9 mouse cellular contexts compared by ENCODE assay signal in the genomic region with DNA sequence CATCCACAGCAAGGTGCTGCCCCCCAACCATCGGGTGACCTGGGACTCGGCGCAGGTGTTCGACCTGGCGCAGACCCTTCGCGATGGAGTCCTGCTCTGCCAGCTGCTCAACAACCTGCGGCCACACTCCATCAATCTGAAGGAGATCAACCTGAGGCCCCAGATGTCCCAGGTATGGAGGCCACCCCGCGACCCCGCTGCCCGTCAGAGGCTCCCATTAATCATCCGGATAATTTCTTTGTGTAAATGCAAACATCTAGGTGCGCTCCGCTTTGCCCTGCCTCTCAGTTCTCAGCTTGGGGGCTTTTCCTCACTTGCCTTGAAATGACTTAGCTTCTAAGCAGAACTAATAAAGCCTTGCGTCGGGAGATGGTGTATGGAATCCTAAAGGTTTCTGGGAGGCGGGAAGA. TPM values are rescaled to one million over a fixed set of nuclear protein-coding genes. Genes with fewer than 3 reads are reported as not detected.
A peak's percentile ranks its signal among the peaks of the same experiment; 100 is the strongest.
DNase-seq lines count a peak whose midpoint lies in the region; ATAC-seq and TF ChIP-seq lines count a peak whose summit lies in the region.
"Had no signal": no experiment of that assay in that cellular context is flagged by ENCODE, and none has a peak within 500 bp of the region (broad histone marks: within the 10 kb centered on the region; RNA-seq: fewer than 3 reads in every experiment).

No protein-coding gene starts in this region.

- peak overlapping the region; percentile 80 for H3K27ac ChIP-seq in gastrocnemius, adult 2 months
- H3K27ac ChIP-seq in forebrain, embryonic 15.5 days (replicated peaks): peak overlapping the region; percentile 64; the same call in 1 of the 2 replicates
- peak overlapping the region; percentile 71 for H3K27ac ChIP-seq in liver, embryonic 15.5 days (replicated peaks)
- peak overlapping the region; percentile 72 for H3K27ac ChIP-seq in stomach, embryonic 16.5 days (ENCODE audit: low read length)

- peak overlapping the region; percentile 63 for H3K9ac ChIP-seq in forebrain, embryonic 15.5 days (replicated peaks)
- H3K9ac ChIP-seq in liver, embryonic 15.5 days: 0 out of 2 replicates have a peak overlapping the region, but pooled peaks have one; percentile 35
- H3K9ac ChIP-seq in stomach, embryonic 16.5 days (ENCODE audit: low read length): peak overlapping the region; percentile 75

- H3K4me1 ChIP-seq in forebrain, embryonic 15.5 days: peaks cover 19% of the 10 kb centered on the region
- H3K4me1 ChIP-seq in liver, embryonic 15.5 days (replicated peaks): peaks cover 13% of the 10 kb centered on the region
- peaks cover 10% of the 10 kb centered on the region for H3K4me1 ChIP-seq in stomach, embryonic 16.5 days (ENCODE audit: control insufficient read depth, insufficient read depth, low read length)

- H3K36me3 ChIP-seq in C2C12 (ENCODE audit: control insufficient read depth, insufficient read depth): no peaks in the 10 kb centered on the region
- no peaks in the 10 kb centered on the region for H3K36me3 ChIP-seq in forebrain, embryonic 15.5 days
- H3K36me3 ChIP-seq in liver, embryonic 15.5 days (replicated peaks): no peaks in the 10 kb centered on the region
- H3K36me3 ChIP-seq in stomach, embryonic 16.5 days (ENCODE audit: control insufficient read depth, insufficient read depth, low read length): no peaks in the 10 kb centered on the region

- peak overlapping the region; percentile 95 for H3ac ChIP-seq in C2C12 (ENCODE audit: control insufficient read depth, insufficient read length, low read depth)

- H3K79me2 ChIP-seq in C2C12 (ENCODE audit: control insufficient read depth, insufficient read depth): no peaks in the 10 kb centered on the region

- no peaks in the 10 kb centered on the region for H3K79me3 ChIP-seq in C2C12 (ENCODE audit: low read depth)

- H3K4me2 ChIP-seq in forebrain, embryonic 15.5 days (replicated peaks): peak overlapping the region; percentile 84
- peak overlapping the region; percentile 75 for H3K4me2 ChIP-seq in liver, embryonic 15.5 days
- peak overlapping the region; percentile 90 for H3K4me2 ChIP-seq in stomach, embryonic 16.5 days (ENCODE audit: low read depth, low read length)

- H3K9me3 ChIP-seq in forebrain, embryonic 15.5 days: no peaks in the 10 kb centered on the region
- H3K9me3 ChIP-seq in liver, embryonic 15.5 days (replicated peaks): no peaks in the 10 kb centered on the region
- H3K9me3 ChIP-seq in stomach, embryonic 16.5 days (replicated peaks; ENCODE audit: control insufficient read depth, low read length): no peaks in the 10 kb centered on the region

- no peak for TF ChIP-seq CTCF in gastrocnemius, adult 2 months (IDR thresholded peaks at IDR 0.05)
- no peak for TF ChIP-seq CTCF in C2C12 (IDR thresholded peaks at IDR 0.05; ENCODE audit: control insufficient read depth, insufficient read depth, insufficient read length)

- intact Hi-C loops in gastrocnemius, adult 2 months (cut with DNase I): no loop called here

- H3K4me3 ChIP-seq in gastrocnemius, adult 2 months: peak overlapping the region; percentile 73
- peak overlapping the region; percentile 51 for H3K4me3 ChIP-seq in C2C12 (ENCODE audit: insufficient read depth, poor library complexity, severe bottlenecking)
- peak overlapping the region; percentile 73 for H3K4me3 ChIP-seq in forebrain, embryonic 15.5 days
- H3K4me3 ChIP-seq in liver, embryonic 15.5 days (replicated peaks): peak overlapping the region; percentile 58
- H3K4me3 ChIP-seq in stomach, embryonic 16.5 days (replicated peaks; ENCODE audit: low read length): peak overlapping the region; percentile 71

- no peak for DNase-seq in gastrocnemius, adult 2 months
- DNase-seq in gastrocnemius, adult 8-10 months (ENCODE audit: low spot score in 2 of 2): no peak
- no peak for DNase-seq in frontal cortex, adult 2 months (ENCODE audit: extremely low spot score in 1 of 2, low spot score in 1 of 2)

- no peaks in the 10 kb centered on the region for H3K27me3 ChIP-seq in C2C12 (ENCODE audit: control insufficient read depth, insufficient read depth, insufficient read length)
- no peaks in the 10 kb centered on the region; the same call in 1 of the 2 replicates for H3K27me3 ChIP-seq in forebrain, embryonic 15.5 days
- peaks cover 44% of the 10 kb centered on the region for H3K27me3 ChIP-seq in liver, embryonic 15.5 days
- no peaks in the 10 kb centered on the region for H3K27me3 ChIP-seq in stomach, embryonic 16.5 days (ENCODE audit: control insufficient read depth, insufficient read depth, low read length)
- H3K27me3 ChIP-seq: CH12.LX had no signal

- peak; percentile 32 for ATAC-seq in forebrain, embryonic 15.5 days (replicated peaks)
- ATAC-seq in liver, embryonic 15.5 days (ENCODE audit: insufficient read depth): no peak
- ATAC-seq in stomach, embryonic 16.5 days (ENCODE audit: insufficient read depth, low FRiP score): no peak
- no peak for ATAC-seq in megakaryocyte-erythroid progenitor cell, adult 5-6 weeks (replicated peaks; ENCODE audit: low FRiP score, low TSS enrichment, poor library complexity, severe bottlenecking)

- WGBS in forebrain, embryonic 15.5 days: 1% methylated on average over 18 of the region's 18 CpGs
- WGBS in liver, embryonic 15.5 days (ENCODE audit: insufficient replicate concordance): under 1% methylated on average over 18 of the region's 18 CpGs
- WGBS in stomach, embryonic 16.5 days: under 1% methylated on average over 18 of the region's 18 CpGs

TF ChIP-seq in C2C12, 6 proteins besides CTCF, POLR2A, EP300 and RAD21:
- no peak for TF ChIP-seq CEBPB (IDR thresholded peaks at IDR 0.05; ENCODE audit: low read depth)
- TF ChIP-seq MYOG (IDR thresholded peaks at IDR 0.05; ENCODE audit: control insufficient read depth, extremely low read depth, insufficient read length): no peak
- no peak for TF ChIP-seq MYOD1 (IDR thresholded peaks at IDR 0.05; ENCODE audit: control insufficient read depth, insufficient read length, low read depth)
- TF ChIP-seq MAX (IDR thresholded peaks at IDR 0.05): no peak
- TF ChIP-seq USF1 (IDR thresholded peaks at IDR 0.05; ENCODE audit: low read depth): no peak
- TF ChIP-seq FOSL1 (IDR thresholded peaks at IDR 0.05; ENCODE audit: insufficient read depth, low read length, poor library complexity, severe bottlenecking): no peak

RNA-seq across cellular contexts. Expression of a gene that starts 0.6 kb away (rescaled TPM):
- 1 to 10 TPM in 1 of 2 experiments, under 1 TPM in 1; 0.94 to 2.6 TPM for total RNA-seq in gastrocnemius, adult 2 months (2021)
- 1 to 10 TPM in 2 of 4 experiments, under 1 TPM in 2; 0.70 to 2.0 (median 1.2) TPM for total RNA-seq in gastrocnemius, adult 8-10 months (2022)
- polyA plus RNA-seq in C2C12 (2012; fragmentation: generic; extraction: Trizol): 2.2 TPM
- 6.2 and 6.6 TPM in 2 replicates for polyA plus RNA-seq in forebrain, embryonic 15.5 days (2015; fragmentation: Nextera tagmentation; extraction: Ambion mirVana)
- polyA plus RNA-seq in liver, embryonic 15.5 days (2015; fragmentation: Nextera tagmentation; extraction: Ambion mirVana): 3.4 and 3.6 TPM in 2 replicates
- 20.5 and 27.0 TPM in 2 replicates for polyA plus RNA-seq in stomach, embryonic 16.5 days (2015; fragmentation: Nextera tagmentation; extraction: Ambion mirVana)
- 6.6 and 12.2 TPM in 2 replicates for total RNA-seq in megakaryocyte-erythroid progenitor cell, adult 5-6 weeks (2014; fragmentation: Nextera tagmentation)
- total RNA-seq in megakaryocyte-erythroid progenitor cell, adult 5-6 weeks (2017): 5.5 and 11.3 TPM in 2 replicates
- 4.5 and 4.7 TPM in 2 replicates for polyA plus RNA-seq in frontal cortex, adult 2 months (2012; rRNA removed)
